Mouse (Mus musculus) cerebellum, adult 9-11 months (tissue): Measurements from ENCODE around the gene Prnd.

Experiments
- DNase-seq: peaks from one replicate; pipeline ENCODE4 v3.0.0; 2022

Prnd gene

DNA sequence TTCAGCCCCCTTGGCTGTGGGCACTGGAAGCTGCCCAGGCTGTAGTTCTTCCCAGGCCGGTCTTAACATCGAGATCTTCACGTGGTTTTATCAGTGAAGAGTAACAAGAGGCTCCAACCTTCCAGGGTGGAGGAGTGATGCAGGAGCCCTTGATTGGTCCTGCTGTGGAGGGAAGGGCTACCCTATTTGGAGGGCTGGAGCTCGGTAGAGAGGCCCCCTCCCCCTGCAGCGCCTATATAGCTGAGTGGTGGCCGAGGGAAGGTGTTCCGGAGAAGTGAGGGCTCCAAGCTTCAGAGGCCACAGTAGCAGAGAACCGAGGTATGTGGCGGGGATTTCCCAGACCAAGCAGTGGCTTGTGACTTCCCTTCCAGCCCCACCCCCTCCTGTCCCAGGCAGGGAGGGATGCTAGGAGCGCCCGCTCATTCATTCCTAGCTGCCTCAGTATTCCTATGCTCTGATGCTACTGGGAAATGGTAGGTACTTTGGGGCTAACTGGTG is at the start of gene Prnd:
Prnd (plus strand) TSS at position 264 of the 498 bp plus-strand sequence.
- DNase-seq: no peak

DNA sequence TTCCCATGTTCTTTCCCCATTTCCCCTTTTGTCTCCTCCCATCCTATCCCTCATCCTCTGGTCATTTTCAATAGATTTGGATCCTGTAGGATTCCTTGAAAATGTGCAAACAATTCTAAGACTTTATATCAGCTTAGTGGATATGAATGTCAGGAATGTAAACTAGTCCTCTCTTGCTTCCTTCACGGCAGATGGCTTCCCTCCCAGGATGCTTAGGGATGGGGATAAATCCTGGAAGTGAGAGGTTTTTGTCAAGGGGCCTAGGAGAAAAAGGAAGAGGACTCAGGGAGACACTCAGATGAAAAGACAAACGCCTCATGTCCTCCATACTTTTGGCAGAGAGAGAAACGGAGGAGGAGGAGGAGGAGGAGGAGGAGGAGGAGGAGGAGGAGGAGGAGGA is 48.2 kb upstream of the Prnd start:
- no peak for DNase-seq

DNA sequence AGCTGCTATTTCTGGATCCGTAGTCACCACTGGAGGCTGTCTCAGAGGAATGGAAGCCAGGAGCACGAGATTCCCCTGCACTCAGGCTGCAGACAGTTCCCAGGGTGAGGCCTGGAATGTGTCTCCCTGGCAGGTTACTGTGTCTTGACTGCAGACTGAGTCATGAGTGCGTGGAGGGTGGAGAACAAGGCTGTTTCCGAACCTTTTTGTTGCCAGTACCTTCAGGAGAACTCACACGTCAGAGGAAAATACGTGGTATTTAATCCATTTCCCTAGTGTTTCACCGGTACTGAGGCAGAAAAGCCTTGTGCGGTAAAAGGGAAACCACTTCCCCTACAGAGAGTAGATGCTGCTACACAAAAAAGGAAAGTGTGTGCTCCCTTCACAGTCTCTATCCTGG is 47.8 kb upstream of the Prnd start:
- no peak for DNase-seq

DNA sequence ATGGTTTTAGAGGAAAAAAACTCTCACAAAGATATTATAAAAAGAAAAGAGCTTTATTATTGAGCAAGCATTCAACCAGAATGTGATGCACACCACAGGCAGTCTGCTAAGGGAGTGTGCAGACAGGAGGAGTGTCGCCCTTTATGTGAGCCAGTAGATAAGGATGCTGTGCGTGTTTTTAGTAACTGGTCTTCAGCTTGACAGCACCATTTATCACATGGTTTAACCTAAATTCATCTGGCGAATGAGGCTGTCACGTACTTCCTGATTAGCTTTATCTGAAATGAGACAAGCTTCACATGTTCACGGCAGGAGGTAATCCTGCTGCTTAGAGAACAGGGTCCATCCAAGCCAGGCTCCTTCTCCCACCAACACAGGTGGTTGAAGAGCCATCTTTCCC is 45.6 kb upstream of the Prnd start:
- DNase-seq: no peak

DNA sequence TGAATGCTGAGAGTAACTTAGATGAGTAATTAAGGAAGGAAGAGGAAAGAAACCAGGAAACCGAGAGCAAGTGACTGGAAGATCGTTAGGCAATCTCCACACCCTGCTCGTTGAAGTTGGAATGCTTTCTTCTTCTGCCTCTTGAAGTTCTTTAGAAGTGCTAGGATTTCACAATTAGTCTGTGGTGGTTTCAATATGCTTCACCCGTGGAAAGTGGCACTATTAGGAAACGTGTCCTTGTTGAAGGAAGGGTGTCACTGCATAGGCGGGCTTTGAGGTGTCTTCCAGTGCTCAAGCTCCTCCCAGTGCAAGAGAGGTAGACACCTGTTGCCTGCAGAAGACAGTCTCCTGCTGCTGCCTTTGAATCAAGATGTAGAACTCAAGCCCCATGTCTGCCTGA is 44.9 kb upstream of the Prnd start:
- no peak for DNase-seq

DNA sequence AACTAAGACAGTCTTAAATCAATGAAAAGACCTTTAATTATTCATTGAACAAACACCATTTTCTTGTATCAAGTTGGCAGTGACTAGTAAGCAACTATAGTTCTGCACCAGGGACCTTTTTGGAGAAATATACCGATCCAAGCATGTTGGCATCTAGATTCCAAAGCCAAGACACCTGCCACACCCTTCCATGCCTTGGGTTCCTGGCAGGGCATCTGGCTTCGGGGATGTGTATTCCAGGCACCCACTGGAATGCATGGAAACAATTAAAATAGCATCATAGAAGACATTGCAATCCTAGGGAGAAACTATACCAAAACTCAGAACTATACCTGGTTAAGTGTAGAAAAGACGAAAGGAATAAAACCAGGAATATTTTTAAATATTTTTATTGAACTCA is 44.4 kb upstream of the Prnd start:
- DNase-seq: no peak

DNA sequence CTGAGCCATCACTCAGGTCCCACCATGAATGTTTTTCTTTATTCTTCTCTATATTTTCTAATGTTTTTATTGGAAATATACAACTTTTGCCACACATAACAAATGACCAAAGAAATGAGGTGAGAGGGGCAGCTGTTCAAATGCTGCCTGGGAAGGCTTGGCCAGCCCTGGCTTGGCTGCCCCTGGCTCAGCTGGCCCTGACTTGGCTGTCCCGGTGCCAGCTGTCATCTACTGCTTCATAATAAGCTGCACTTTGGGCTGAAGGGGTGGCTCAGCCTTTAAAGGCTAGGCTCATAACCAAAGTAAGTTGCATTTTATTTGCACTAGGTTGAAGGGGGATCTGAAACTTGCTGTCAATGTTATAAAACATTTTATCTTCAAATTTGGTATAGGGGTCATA is 43.8 kb upstream of the Prnd start:
- DNase-seq: no peak

DNA sequence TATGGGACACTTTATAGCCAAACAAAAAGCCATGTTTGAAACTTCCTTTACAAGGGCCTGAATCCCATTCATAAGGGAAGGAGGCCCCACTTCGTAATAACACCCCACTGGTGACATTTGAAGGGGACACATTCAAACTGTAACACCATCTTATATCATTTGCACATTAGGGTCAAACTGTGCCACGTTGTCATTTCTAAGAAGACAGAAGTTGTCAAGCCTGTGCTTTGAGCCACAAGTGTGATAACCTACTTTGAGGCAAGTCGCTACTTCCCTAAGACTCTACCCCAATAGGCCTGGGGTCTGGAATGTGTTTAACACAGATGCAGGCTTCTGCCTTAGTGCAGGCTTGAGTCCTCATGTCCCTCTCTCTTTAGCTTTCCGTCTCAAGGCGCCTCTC is 43.4 kb upstream of the Prnd start:
- no peak for DNase-seq

DNA sequence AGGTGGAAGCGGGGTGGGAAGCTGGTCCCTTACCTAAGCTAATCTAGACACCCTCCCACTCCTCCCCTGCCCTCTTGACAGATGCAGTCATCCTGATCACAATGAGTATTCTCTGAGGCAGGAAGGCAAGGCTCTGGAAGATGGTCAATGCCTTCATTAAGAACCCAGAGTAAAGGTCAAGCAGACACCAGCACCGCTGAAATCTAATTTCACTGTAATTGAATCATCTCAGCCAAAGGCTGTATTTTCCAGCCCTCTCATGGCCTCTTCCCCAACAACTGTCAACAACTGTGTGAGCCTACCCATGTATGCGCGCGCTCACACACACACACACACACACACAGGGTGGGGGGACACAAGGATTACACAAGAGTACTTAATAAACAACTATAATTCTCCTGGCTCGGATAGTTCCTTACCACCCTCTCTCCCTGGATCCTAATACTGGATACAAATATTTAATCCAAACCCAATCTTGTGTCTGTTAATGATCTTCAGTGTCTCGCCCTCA is 42.3 kb upstream of the Prnd start:
- DNase-seq: no peak

DNA sequence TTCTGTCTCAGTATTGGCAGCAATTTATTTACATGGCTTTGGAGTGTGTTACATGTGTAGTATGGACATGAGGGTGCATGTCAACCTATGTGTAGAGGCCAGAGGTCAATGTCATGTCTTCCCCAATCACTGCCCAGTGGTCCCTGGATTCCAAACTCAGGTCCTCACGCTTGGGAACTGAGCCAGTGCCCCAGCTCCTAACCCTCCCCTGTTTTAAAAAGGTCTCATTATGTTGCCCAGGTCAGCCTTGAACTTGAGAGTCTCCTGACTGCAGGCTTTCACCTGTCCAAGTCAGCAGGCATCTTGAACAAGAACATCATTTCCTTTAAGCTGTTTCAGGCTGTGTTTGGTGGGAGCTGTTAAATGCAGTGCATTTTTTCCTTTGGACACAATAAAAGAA is 41.8 kb upstream of the Prnd start:
- DNase-seq: peak; percentile 56

DNA sequence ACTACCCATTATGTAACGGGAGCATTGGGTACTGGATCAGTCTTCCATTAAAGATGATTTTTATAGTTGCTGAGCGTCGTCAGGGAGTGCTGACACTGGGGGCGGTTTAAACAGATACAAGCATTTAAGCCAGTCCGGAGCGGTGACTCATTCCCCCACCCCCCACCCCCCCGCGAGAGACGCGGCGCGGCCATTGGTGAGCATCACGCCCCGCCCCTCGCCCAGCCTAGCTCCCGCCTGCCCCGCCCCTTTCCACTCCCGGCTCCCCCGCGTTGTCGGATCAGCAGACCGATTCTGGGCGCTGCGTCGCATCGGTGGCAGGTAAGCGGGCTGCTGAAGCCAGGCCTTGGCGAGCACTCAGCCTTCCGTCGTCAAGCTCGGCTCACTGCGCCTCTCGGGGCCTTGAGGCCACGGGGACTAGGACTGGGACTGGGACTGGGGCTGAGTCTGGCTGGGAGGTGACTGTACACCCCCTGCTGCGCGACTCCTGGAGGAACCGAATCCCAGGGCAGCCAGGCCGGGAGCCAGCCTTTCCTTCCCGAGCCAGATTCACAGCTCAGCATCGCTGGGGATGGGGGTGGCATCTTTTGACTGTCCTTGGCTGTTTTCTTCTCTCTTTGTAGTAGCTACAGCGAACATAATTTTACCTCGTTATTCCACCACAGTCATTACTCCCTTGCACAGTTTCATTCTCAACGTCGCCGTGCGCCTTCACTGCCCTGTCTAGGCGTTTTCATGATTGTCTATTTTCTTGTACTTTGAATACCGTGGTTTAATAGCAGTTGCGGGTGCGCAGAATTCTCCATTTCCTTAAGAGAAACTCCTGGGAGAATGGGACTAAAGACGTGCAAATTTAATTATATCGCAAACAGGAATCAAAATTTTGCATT is 40.7 kb upstream of the Prnd start, which contains the start of the genes Prnp and Prn:
Prnp (plus strand) TSS at position 246 of the 890 bp plus-strand sequence.
Prn (plus strand) TSS at position 275 of the 890 bp plus-strand sequence.
- DNase-seq: peak; percentile 94

DNA sequence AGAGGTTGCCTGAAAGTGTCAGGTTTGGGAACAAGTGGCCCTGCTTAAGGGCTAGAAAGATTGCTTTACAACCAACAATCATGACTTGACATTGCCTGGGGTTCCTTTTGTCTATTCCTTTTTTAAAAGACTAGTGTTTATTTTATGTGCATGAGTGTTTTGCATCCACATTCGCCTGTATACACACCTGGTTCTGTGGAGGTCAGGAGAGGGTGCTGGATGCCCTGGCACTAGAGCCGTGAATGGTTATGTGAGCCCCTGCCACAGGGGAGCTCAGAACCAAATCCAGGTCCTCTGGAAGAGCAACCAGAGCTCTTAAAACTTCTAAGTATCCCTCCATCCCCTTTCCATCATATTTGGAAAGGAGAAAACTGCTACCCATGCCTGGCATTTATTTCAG is 39.8 kb upstream of the Prnd start:
- DNase-seq: no peak

DNA sequence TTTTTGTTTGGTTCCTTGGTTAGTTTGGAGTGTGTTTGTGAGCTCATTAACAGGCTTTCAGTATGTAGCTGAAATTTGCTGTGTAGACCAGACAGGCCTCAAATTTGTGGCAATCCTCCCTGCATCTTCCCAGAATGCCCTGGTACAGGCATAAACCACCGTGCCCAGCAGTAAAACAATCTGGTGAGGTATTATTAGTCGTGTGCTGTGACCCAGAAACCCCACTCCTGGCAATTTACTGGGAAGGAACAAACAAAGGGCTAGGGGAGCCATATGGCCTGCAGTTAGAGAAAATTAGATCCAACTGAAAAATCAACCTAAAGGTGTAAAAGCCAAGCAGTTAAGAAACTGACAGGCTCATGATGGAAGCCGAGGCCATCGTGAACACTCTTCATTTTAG is 39.3 kb upstream of the Prnd start:
- peak; percentile 83 for DNase-seq

DNA sequence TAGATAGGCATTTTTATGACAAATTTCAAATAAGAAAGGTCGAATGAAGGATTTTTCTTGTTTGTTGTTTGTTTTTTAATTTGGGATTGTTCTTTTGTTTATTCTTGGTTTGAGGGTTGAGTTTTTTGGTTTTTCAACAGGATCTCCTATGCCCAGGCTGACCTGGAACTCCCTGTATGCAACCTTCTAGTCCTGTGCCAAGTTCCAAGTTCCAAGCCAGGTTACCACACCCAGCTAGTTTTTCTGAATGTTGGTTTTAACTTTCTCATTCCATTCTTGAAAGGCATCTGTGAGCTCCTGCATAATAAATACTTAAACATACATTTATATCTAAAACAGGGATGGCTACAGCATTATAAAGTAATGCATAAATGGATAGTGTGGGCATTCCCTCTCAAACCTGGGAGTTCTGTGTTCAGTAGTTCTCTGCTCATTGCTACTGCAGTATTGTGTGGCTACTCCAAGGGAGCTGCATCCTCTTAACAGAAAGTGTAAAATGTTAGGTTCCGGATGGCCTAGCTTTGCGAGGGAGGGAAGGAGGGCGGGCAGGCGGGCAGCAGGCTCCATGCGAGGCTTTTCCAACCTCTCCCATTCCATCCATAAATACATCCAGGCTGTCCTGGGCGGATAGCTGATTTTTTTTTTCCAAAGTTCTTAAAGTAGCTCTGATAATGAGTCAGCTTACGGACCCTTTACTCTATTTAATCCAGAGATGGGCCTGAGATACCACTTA is 38.0 kb upstream of the Prnd start:
- DNase-seq: no peak

DNA sequence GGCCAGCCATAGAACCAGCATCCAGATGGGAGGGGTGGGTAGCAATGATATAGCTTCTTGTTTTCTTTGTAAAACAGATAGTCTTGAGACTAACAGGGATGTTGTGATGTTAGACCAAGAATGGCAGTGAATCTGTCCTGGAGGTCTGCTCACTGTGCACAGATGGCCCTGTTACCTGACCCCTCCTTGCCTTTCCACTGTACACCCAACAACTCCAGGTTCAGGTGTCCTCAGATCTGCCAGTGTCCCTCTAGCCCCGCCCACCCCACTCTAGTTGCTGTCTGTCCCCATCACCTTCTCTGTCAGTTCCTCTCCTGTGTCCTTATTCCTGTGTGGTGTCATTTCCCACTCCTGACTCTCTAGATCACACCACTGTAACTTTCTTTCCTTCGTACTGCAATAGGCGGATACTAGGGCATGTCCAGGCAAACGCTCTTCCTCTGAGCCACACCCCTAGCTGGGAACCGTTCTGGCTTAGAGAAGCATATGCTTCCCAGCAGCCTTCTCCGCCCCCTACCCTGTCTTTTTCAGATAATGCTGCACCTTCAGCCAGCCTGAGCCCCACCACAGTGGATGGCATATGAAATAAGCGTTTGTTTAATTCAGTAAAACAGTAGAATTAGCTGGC is 18.3 kb upstream of the Prnd start:
- no peak for DNase-seq

DNA sequence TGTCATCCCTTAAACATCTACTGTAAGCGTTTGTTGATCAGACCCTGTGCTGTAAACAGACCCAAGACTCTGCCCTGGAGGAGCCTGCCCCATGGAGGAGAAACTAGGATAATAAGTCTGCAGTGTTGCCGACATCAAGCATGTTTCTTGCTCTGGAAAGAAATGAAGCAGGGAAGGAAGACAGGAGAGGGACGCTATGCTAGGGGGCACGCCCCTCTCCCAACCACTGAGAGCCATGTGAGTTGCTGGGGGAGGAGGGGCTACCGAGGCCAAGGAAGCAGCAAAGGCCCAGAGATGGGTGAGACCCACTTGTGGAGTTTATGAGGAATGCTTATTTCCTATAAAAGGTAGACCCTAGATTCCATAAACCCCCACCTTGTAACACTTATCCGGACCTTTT is 17.6 kb upstream of the Prnd start:
- DNase-seq: no peak

DNA sequence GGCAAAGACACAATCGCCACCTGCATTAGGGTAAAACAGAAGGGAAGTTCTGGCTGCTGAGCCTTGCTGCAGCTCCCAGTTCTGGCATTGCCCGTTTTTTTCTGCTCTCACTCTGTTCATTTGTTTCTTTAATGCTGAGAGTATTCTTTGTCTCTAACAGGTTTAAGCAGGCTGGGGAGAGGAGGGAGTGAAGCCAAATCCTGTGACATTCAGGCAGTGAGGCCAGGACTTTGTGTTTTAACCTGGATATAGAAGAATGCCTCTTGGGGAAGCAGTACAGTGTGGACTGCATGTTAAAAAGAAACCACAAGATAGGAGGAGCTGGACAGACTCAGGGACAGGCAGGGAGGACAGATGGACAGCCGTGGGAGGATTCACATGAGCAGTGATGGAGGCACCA is 17.1 kb upstream of the Prnd start:
- DNase-seq: no peak

DNA sequence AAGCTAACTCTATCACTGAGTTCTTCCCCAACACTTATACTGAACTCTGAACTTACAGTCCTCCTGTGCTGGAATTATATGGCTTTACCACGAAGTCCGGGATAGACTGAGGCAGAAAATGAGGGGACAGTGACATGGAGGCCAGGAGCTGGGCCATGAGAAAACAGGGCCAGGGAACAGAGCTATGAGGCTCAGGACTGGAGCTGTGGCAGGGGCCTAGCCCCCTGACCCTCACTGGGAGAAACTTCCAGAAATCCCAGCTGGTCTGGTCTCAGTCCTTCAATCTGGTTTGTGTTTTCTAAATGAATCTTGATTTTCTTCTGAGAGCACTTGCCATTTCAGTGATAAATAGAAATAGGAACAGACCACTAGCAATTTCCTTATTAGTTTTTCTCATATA is 16.4 kb upstream of the Prnd start:
- no peak for DNase-seq

DNA sequence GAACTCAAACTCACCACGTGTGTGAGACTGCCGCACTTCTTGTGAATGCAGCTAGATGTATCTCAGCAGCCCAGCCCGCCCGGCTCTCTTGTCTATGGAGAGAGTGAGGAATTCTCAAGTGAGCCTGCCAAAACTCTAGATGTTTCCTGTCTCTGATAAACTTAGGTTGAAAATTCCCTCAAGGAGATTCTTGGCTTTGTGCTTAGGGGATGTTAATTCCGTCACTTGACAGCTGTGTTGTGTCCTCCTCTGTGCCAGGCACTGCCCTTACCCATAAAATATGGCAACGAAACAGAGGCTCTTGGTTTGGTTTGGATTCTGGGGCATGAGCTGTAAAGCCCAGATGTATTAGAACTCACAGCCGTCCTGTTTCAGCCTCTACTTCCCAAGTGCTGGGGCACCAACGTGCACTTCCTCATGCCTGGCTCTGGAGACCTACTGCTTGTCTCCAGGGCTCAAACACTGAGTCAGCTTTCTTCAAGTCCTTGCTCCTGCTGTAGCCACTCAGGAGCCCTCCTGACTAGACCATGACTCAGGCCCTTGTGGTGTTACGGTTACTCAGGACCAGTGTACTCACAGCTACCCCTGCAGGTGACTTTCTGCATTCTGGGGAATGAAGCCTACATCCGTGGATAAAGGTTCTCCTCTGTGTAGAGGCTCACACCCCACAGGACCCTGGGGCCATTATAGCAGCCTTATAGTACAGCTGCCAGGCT is 15.1 kb upstream of the Prnd start:
- DNase-seq: no peak

DNA sequence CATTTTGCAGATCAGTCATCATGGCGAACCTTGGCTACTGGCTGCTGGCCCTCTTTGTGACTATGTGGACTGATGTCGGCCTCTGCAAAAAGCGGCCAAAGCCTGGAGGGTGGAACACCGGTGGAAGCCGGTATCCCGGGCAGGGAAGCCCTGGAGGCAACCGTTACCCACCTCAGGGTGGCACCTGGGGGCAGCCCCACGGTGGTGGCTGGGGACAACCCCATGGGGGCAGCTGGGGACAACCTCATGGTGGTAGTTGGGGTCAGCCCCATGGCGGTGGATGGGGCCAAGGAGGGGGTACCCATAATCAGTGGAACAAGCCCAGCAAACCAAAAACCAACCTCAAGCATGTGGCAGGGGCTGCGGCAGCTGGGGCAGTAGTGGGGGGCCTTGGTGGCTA is 14.3 kb upstream of the Prnd start:
- no peak for DNase-seq

DNA sequence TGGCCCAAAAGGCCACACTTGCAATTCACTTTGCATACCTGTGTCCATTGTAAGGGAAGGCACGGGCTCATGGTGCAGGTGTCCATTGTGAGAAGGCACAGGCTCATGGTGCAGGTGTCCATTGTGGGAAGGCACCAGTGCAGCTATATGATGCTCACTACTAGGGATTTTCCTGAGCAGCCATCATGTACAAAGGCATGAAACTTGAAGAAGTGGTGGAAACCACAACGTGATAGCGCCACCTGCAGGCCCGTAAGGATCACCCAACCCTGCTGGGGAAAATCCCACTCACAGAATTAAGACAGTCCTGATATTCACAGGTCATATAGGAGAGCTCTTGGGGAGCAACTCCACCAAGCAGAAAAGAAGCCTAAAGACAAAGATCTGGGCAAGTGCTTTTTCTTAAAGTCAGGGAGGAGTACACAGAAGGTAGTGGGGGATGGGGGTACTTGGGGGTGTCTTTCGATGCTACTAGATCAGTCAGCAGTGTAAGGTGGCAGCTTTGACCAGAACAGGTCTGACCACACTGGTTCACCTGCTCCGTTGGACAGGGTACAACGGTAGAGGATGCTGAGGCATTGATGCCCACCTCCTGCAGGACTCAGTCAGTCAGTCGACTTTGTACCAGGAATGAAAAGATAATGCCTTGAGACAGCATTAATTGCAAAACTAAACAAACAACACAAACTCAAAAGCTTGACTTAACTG is 11.1 kb upstream of the Prnd start:
- peak; percentile 54 for DNase-seq

DNA sequence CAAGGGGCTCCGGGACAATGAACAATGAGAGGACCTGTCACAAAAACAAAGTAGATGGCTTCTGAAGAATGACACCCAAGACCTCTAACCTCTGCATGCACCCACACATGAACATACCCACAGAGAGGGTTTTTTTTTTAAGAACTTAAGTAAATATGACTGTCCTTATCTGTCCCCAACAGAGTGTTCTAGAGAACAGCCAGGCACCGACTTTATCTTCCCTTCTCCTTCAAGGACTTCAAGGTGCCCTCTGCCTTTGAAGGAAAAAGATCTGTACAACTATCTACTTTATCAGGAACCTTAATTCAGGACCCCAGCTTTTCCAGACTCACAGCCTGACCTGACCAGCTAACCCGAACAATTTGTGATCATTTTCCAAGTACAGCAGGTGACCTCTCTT is 10.2 kb upstream of the Prnd start:
- no peak for DNase-seq
